Mouse (Mus musculus) heart, embryonic 13.5 days (tissue): ENCODE results near the gene Ptprn. TPM values are rescaled to one million over a fixed set of nuclear protein-coding genes. Genes with fewer than 3 reads are reported as not detected.

Experiments used
- ATAC-seq: fragments of 200-750 bp; cut with Nextera tagmentation; 2 replicates; pipeline ENCODE4 v1.8.0; 2017; ENCODE audit warnings: moderate TSS enrichment; ENCODE audit not compliant: insufficient number of reproducible peaks, low FRiP score, low TSS enrichment; ENCODE audit errors: extremely low read depth
- H3K27ac ChIP-seq: fragments of 300-500 bp; sonication (generic); replicated peaks from 2 replicates; pipeline ENCODE4 v1.5.1; 2015; ENCODE audit warnings: moderate library complexity, mild to moderate bottlenecking, inconsistent platforms
- H3K27me3 ChIP-seq: fragments of 300-500 bp; sonication (generic); replicated peaks from 2 replicates; pipeline ENCODE4 v1.6.1; 2015; ENCODE audit warnings: mild to moderate bottlenecking, inconsistent platforms
- H3K36me3 ChIP-seq: fragments of 300-500 bp; sonication (generic); 2 replicates; pipeline ENCODE4 v1.6.1; 2015; ENCODE audit warnings: mild to moderate bottlenecking, inconsistent platforms
- H3K4me1 ChIP-seq: fragments of 300-500 bp; sonication (generic); 2 replicates; pipeline ENCODE4 v1.6.1; 2015; ENCODE audit warnings: inconsistent platforms
- H3K4me2 ChIP-seq: fragments of 300-500 bp; sonication (generic); 2 replicates; pipeline ENCODE4 v1.6.1; 2015; ENCODE audit warnings: inconsistent platforms, mild to moderate bottlenecking, moderate library complexity
- H3K4me3 ChIP-seq: fragments of 300-500 bp; sonication (generic); 2 replicates; pipeline ENCODE4 v1.5.1; 2015; ENCODE audit warnings: moderate library complexity, mild to moderate bottlenecking, inconsistent platforms
- H3K9ac ChIP-seq: fragments of 300-500 bp; sonication (generic); 2 replicates; pipeline ENCODE4 v1.6.1; 2015; ENCODE audit warnings: inconsistent platforms, mild to moderate bottlenecking, moderate library complexity
- H3K9me3 ChIP-seq: fragments of 300-500 bp; sonication (generic); 2 replicates; pipeline ENCODE4 v1.6.1; 2016; ENCODE audit warnings: inconsistent platforms
- WGBS: fragments of 180-500 bp; shearing (Covaris S2); methylation state at CpG from one replicate; pipeline ENCODE4 v1.1.7; 2015; ENCODE audit warnings: mixed read lengths; 5-methylcytosine and 5-hydroxymethylcytosine counted together
- microRNA-seq: library from miRNA; unstranded; fragments of <30 nt; microRNA quantifications from one replicate; pipeline ENCODE4, GENCODE M21; 2016
- polyA plus RNA-seq: library from polyadenylated mRNA; unstranded; fragments of >200 nt; fragmentation: Nextera tagmentation; extraction: Ambion mirVana; gene quantifications from 2 replicates; pipeline ENCODE4 v1.2.1, GENCODE M21; 2015

Ptprn gene
- polyA plus RNA-seq, 1 experiment from 2014 or later: 0.40 TPM

DNA sequence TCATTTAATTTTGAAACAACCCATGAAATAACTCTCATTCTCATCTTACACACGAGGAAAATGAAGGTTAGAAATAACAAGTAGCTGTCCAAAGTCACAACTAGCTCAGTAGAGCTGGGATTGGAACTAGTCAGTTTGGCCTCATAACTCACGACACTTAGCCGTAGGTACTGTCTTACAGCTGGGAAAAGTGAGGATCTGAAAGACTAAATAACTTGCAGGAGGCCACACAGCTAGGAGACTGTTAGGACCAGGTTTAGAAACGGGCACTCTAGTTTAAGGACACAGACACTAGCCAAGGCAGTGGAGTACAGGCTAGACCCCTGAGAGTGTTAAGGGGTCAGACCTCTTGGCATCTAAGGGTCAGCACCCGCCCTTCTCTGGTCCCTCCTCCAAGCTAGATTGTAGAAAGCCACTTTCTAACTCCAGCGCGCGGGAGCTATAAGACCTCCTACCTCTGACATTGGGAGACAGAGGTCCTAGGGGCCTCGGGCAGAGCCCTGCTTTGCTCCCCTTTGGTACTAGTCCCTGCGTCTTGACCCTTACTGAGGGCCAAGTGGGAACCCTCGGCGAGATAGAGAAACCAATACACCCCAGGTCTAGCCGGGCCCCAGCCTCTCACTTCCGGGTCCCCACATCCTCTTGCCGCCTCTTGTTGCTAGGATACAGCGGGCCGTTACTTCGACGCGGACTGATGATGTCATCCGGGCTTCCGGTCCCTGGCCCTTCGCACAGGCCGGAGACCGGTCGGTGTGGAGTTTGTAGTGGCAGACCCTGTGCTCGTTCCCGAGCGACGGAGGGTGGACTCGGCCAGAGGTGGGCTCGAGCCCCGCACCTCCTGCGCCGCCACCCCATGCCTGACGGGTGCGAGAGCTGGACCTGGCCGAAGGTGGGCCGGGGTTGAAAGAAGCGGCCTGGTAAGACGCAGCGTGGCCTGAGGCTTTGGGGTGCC lies 53.9 kb downstream of the Ptprn start, which contains the start of the genes Glb1l and Stk16:
TSS of gene Glb1l (minus strand) at position 678 of the 952 bp plus-strand sequence.
TSS of gene Stk16 (plus strand) at position 703 of the 952 bp plus-strand sequence.
- H3K9ac ChIP-seq: peak within 1 kb of the TSS; percentile 98
- peak within 1 kb of the TSS; percentile 57 for H3K27ac ChIP-seq
- H3K4me1 ChIP-seq: peaks cover 47% of the 10 kb centered on the region
- H3K27me3 ChIP-seq: peaks cover 16% of the 10 kb centered on the region
- H3K4me3 ChIP-seq: peak within 1 kb of the TSS; percentile 92
- 5% methylated on average over 42 of the region's 42 CpGs for WGBS
- peak; percentile 82 for ATAC-seq
- H3K36me3 ChIP-seq: peaks cover 38% of the 10 kb centered on the region
- no peaks in the 10 kb centered on the region for H3K9me3 ChIP-seq
- peak within 1 kb of the TSS; percentile 99 for H3K4me2 ChIP-seq

DNA sequence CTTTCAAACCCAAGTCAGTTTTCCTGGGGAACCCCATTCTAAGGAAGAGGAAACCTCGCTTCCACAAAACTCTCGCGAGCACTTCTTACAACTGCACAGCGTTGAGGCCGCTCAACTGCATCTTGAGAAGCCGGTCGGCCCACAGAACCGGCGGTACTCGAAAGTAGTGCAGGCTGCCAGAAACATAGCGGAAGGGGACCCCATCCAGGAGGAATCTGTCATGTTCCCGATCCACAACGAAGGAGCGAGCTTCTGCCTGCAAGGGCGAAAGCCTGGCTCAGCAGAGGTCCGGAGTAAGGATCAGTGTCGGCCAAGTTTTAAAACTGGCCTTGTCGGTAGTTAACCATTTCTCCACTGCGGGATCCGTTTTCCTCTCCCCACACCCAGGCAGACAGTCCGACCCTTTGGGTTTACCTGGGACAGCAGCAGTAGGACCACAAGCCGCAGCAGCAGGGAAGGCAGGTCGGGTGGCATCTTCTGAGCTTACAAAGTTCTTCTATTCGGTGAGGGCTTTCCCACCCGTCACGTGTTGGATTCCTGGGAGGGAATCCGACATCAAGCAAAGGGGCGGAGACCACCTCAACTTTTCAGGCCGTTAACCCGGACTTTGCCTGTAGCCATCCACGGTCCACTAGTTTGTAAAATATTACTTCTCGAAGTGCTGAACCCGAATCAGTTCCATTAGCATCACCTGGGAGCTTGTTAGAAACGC lies 55.2 kb downstream of the Ptprn start:
- Histone ChIP-seq H3K9me3 (no peaks in the 10 kb centered on the region), H3K27ac (no peak overlapping the region), H3K4me1 (peaks cover 47% of the 10 kb centered on the region), H3K36me3 (peaks cover 25% of the 10 kb centered on the region), H3K9ac (peak overlapping the region; percentile 73), H3K4me2 (peak overlapping the region; percentile 99), H3K4me3 (peak overlapping the region; percentile 92), H3K27me3 (peaks cover 16% of the 10 kb centered on the region)
- no peak for ATAC-seq
- 13% methylated on average over 34 of the region's 34 CpGs for WGBS

DNA sequence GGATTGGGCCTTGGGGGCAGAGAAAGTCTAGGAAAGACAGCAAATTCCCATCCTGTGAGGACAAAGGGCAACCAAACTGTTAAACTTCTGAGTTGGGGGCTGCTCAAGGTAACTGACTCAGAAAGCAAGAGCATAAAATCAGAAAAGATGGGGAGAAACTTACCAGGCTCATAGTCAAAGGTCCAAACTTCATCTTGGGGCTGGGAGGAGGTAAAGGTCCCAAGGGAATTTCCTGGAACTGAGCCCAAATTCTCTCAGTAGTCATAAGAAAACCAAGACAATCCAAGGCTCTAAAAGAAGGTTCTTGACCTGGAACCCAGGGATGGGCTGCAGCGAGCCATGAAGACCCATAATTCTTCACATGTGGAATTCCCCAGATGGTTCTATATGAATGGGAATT lies 63.1 kb downstream of the Ptprn start:
- ATAC-seq: no peak
- H3K36me3 ChIP-seq: peaks cover 44% of the 10 kb centered on the region
- no peaks in the 10 kb centered on the region for H3K4me1 ChIP-seq
- H3K4me3 ChIP-seq: no peak overlapping the region
- H3K9me3 ChIP-seq: no peaks in the 10 kb centered on the region
- WGBS: 62% methylated on average over 1 of the region's 1 CpGs
- no peak overlapping the region for H3K9ac ChIP-seq
- no peak overlapping the region for H3K4me2 ChIP-seq
- H3K27ac ChIP-seq: no peak overlapping the region
- H3K27me3 ChIP-seq: no peaks in the 10 kb centered on the region

Small RNA genes lying within 50 kb of the gene (microRNA-seq; reads per million reads assigned to microRNA genes)
- gene Gm27943: not detected

Other genes with a start within 250 kb of the Ptprn start
- gene Nhej1, start 139.3 kb downstream of the Ptprn start, polyA plus RNA-seq: 7.6 and 7.9 TPM in 2 replicates
- gene Slc23a3, start 130.6 kb downstream of the Ptprn start, polyA plus RNA-seq: 0.41 and 1.0 TPM in 2 replicates
- gene Cnppd1, start 121.8 kb downstream of the Ptprn start, polyA plus RNA-seq: 36.2 and 39.1 TPM in 2 replicates
- gene Retreg2, start 121.7 kb downstream of the Ptprn start, polyA plus RNA-seq: 35.2 and 35.9 TPM in 2 replicates
- 27.2 and 31.7 TPM in 2 replicates for gene Zfand2b, start 95.9 kb downstream of the Ptprn start, polyA plus RNA-seq
- 14.8 and 17.6 TPM in 2 replicates for gene Abcb6, start 84.1 kb downstream of the Ptprn start, polyA plus RNA-seq
- gene Ankzf1, start 72.4 kb downstream of the Ptprn start, polyA plus RNA-seq: 23.7 and 26.4 TPM in 2 replicates
- gene Atg9a, start 72.3 kb downstream of the Ptprn start, polyA plus RNA-seq: 28.7 and 30.4 TPM in 2 replicates
- gene Glb1l, start 53.7 kb downstream of the Ptprn start, polyA plus RNA-seq: 6.9 and 8.2 TPM in 2 replicates
- gene Stk16, start 53.7 kb downstream of the Ptprn start, polyA plus RNA-seq: 81.2 and 96.6 TPM in 2 replicates
- gene Tuba4a, start 44.6 kb downstream of the Ptprn start, polyA plus RNA-seq: 43.3 and 45.1 TPM in 2 replicates
- not detected in 2 replicates for gene A630095N17Rik, start 32.4 kb downstream of the Ptprn start, polyA plus RNA-seq
- 30.5 and 32.6 TPM in 2 replicates for gene Dnajb2, start 28.1 kb downstream of the Ptprn start, polyA plus RNA-seq
- 0.75 TPM in 1 of 2 replicates, not detected in the other for gene Resp18, start 13.9 kb upstream of the Ptprn start, polyA plus RNA-seq
- gene Dnpep, start 53.5 kb upstream of the Ptprn start, polyA plus RNA-seq: 115 and 121 TPM in 2 replicates
- 393 and 426 TPM in 2 replicates for gene Des, start 95.8 kb upstream of the Ptprn start, polyA plus RNA-seq
- gene Speg, start 110.8 kb upstream of the Ptprn start, polyA plus RNA-seq: 55.1 and 58.8 TPM in 2 replicates
- 70.7 and 73.7 TPM in 2 replicates for gene Gmppa, start 171.4 kb upstream of the Ptprn start, polyA plus RNA-seq
- gene Asic4, start 185.9 kb upstream of the Ptprn start, polyA plus RNA-seq: 0.28 and 0.31 TPM in 2 replicates
- 26.0 and 28.6 TPM in 2 replicates for gene Chpf, start 214.8 kb upstream of the Ptprn start, polyA plus RNA-seq
- 0.43 and 0.49 TPM in 2 replicates for gene Tmem198, start 215.0 kb upstream of the Ptprn start, polyA plus RNA-seq
- gene Obsl1, start 241.9 kb upstream of the Ptprn start, polyA plus RNA-seq: 91.0 and 93.0 TPM in 2 replicates
- gene Inha, start 242.6 kb upstream of the Ptprn start, polyA plus RNA-seq: 5.5 and 6.0 TPM in 2 replicates